Mouse (Mus musculus) midbrain, embryonic 13.5 days (tissue): Measurements from ENCODE around the gene Iqgap2. TPM values are rescaled to one million over a fixed set of nuclear protein-coding genes. Genes with fewer than 3 reads are reported as not detected.

Experiments
- ATAC-seq: fragments of 200-750 bp; cut with Nextera tagmentation; 2 replicates; pipeline ENCODE4 v1.8.0; 2017; ENCODE audit warnings: mild to moderate bottlenecking, moderate TSS enrichment, moderate library complexity
- H3K27ac ChIP-seq: fragments of 300-500 bp; sonication (generic); 2 replicates; pipeline ENCODE4 v1.5.1; 2015; ENCODE audit warnings: inconsistent platforms, mild to moderate bottlenecking, moderate library complexity
- H3K27me3 ChIP-seq: fragments of 300-500 bp; sonication (generic); 2 replicates; pipeline ENCODE4 v1.6.1; 2015; ENCODE audit warnings: mild to moderate bottlenecking, inconsistent platforms
- H3K36me3 ChIP-seq: fragments of 300-500 bp; sonication (generic); 2 replicates; pipeline ENCODE4 v1.6.1; 2015; ENCODE audit warnings: mild to moderate bottlenecking, inconsistent platforms
- H3K4me1 ChIP-seq: fragments of 300-500 bp; sonication (generic); replicated peaks from 2 replicates; pipeline ENCODE4 v1.6.1; 2015; ENCODE audit warnings: inconsistent platforms
- H3K4me2 ChIP-seq: fragments of 300-500 bp; sonication (generic); replicated peaks from 2 replicates; pipeline ENCODE4 v1.6.1; 2015; ENCODE audit warnings: moderate library complexity, mild to moderate bottlenecking, inconsistent platforms
- H3K4me3 ChIP-seq: fragments of 300-500 bp; sonication (generic); replicated peaks from 2 replicates; pipeline ENCODE4 v1.5.1; 2015; ENCODE audit warnings: mild to moderate bottlenecking, inconsistent platforms
- H3K9ac ChIP-seq: fragments of 300-500 bp; sonication (generic); replicated peaks from 2 replicates; pipeline ENCODE4 v1.6.1; 2015; ENCODE audit warnings: mild to moderate bottlenecking, inconsistent platforms
- H3K9me3 ChIP-seq: fragments of 300-500 bp; sonication (generic); 2 replicates; pipeline ENCODE4 v1.6.1; 2016; ENCODE audit warnings: mild to moderate bottlenecking, inconsistent platforms
- WGBS: fragments of 180-500 bp; shearing (Covaris S2); methylation state at CpG from one replicate; pipeline ENCODE4 v1.1.7; 2015; 5-methylcytosine and 5-hydroxymethylcytosine counted together
- polyA plus RNA-seq: library from polyadenylated mRNA; unstranded; fragments of >200 nt; fragmentation: Nextera tagmentation; extraction: Ambion mirVana; gene quantifications from 2 replicates; pipeline ENCODE4 v1.2.1, GENCODE M21; 2015

Gene Iqgap2
- polyA plus RNA-seq, 1 experiment from 2014 or later, result 7.4 TPM

- Histone ChIP-seq H3K9me3 (no peaks in the 10 kb centered on the region), H3K9ac (no peak overlapping the region), H3K4me3 (no peak overlapping the region), H3K4me1 (no peaks in the 10 kb centered on the region), H3K4me2 (no peak overlapping the region), H3K27ac (no peak overlapping the region), H3K36me3 (no peaks in the 10 kb centered on the region), H3K27me3 (no peaks in the 10 kb centered on the region)
- WGBS, result 91% methylated on average over 10 of the region's 10 CpGs
- no peak for ATAC-seq
Measured at GRCm38 (mm10) chr13:95843411-95844026, 48.2 kb downstream of the Iqgap2 start.

GRCm38 (mm10) chr13:95842803-95843202 lies 48.9 kb downstream of the Iqgap2 start:
- Histone ChIP-seq H3K4me3 (no peak overlapping the region), H3K4me2 (no peak overlapping the region), H3K27ac (no peak overlapping the region), H3K27me3 (no peaks in the 10 kb centered on the region), H3K4me1 (no peaks in the 10 kb centered on the region), H3K9me3 (no peaks in the 10 kb centered on the region), H3K9ac (no peak overlapping the region), H3K36me3 (no peaks in the 10 kb centered on the region)
- WGBS, result 90% methylated on average over 7 of the region's 7 CpGs
- ATAC-seq, result no peak

- H3K36me3 ChIP-seq, result no peaks in the 10 kb centered on the region
- H3K9me3 ChIP-seq, result no peaks in the 10 kb centered on the region
- H3K4me2 ChIP-seq, result no peak overlapping the region
- H3K9ac ChIP-seq, result no peak overlapping the region
- no peaks in the 10 kb centered on the region for H3K27me3 ChIP-seq
- H3K4me3 ChIP-seq, result no peak overlapping the region
- no peak overlapping the region for H3K27ac ChIP-seq
- 92% methylated on average over 1 of the region's 1 CpGs for WGBS
- no peak for ATAC-seq
- no peaks in the 10 kb centered on the region for H3K4me1 ChIP-seq
Measured at GRCm38 (mm10) chr13:95841946-95842345, 49.8 kb downstream of the Iqgap2 start.

GRCm38 (mm10) chr13:95836944-95837343 lies 54.8 kb downstream of the Iqgap2 start:
- 97% methylated on average over 3 of the region's 3 CpGs for WGBS
- H3K4me2 ChIP-seq, result no peak overlapping the region
- peaks cover 9% of the 10 kb centered on the region; the same call in 1 of the 2 replicates for H3K4me1 ChIP-seq
- H3K36me3 ChIP-seq, result peaks cover 4% of the 10 kb centered on the region; the same call in 1 of the 2 replicates
- no peak overlapping the region for H3K27ac ChIP-seq
- no peak overlapping the region for H3K9ac ChIP-seq
- H3K27me3 ChIP-seq, result no peaks in the 10 kb centered on the region
- no peaks in the 10 kb centered on the region for H3K9me3 ChIP-seq
- no peak overlapping the region for H3K4me3 ChIP-seq
- no peak for ATAC-seq

- no peak overlapping the region for H3K4me2 ChIP-seq
- peaks cover 9% of the 10 kb centered on the region; the same call in 1 of the 2 replicates for H3K4me1 ChIP-seq
- ATAC-seq, result no peak
- H3K27me3 ChIP-seq, result no peaks in the 10 kb centered on the region
- no peaks in the 10 kb centered on the region for H3K9me3 ChIP-seq
- H3K9ac ChIP-seq, result no peak overlapping the region
- no peak overlapping the region for H3K4me3 ChIP-seq
- H3K36me3 ChIP-seq, result peaks cover 4% of the 10 kb centered on the region; the same call in 1 of the 2 replicates
- H3K27ac ChIP-seq, result no peak overlapping the region
- 88% methylated on average over 6 of the region's 6 CpGs for WGBS
Measured at GRCm38 (mm10) chr13:95833473-95833872, 58.2 kb downstream of the Iqgap2 start.

GRCm38 (mm10) chr13:95832712-95833111 lies 59.0 kb downstream of the Iqgap2 start:
- ATAC-seq, result no peak
- H3K4me3 ChIP-seq, result no peak overlapping the region
- H3K9me3 ChIP-seq, result no peaks in the 10 kb centered on the region
- H3K27me3 ChIP-seq, result no peaks in the 10 kb centered on the region
- H3K4me2 ChIP-seq, result no peak overlapping the region
- no peak overlapping the region for H3K27ac ChIP-seq
- H3K36me3 ChIP-seq, result peaks cover 4% of the 10 kb centered on the region; the same call in 1 of the 2 replicates
- peaks cover 9% of the 10 kb centered on the region; the same call in 1 of the 2 replicates for H3K4me1 ChIP-seq
- H3K9ac ChIP-seq, result no peak overlapping the region
- WGBS, result 16% methylated on average over 3 of the region's 3 CpGs

GRCm38 (mm10) chr13:95831760-95832159 lies 60.0 kb downstream of the Iqgap2 start:
- ATAC-seq, result no peak
- H3K27ac ChIP-seq, result no peak overlapping the region
- no peaks in the 10 kb centered on the region for H3K9me3 ChIP-seq
- no peak overlapping the region for H3K4me2 ChIP-seq
- no peak overlapping the region for H3K9ac ChIP-seq
- H3K27me3 ChIP-seq, result no peaks in the 10 kb centered on the region
- peaks cover 9% of the 10 kb centered on the region; the same call in 1 of the 2 replicates for H3K4me1 ChIP-seq
- peaks cover 4% of the 10 kb centered on the region; the same call in 1 of the 2 replicates for H3K36me3 ChIP-seq
- H3K4me3 ChIP-seq, result no peak overlapping the region

GRCm38 (mm10) chr13:95829431-95830171 lies 62.1 kb downstream of the Iqgap2 start:
- H3K4me2 ChIP-seq, result no peak overlapping the region
- peaks cover 4% of the 10 kb centered on the region; the same call in 1 of the 2 replicates for H3K36me3 ChIP-seq
- peaks cover 9% of the 10 kb centered on the region; the same call in 1 of the 2 replicates for H3K4me1 ChIP-seq
- H3K9ac ChIP-seq, result no peak overlapping the region
- ATAC-seq, result no peak
- no peak overlapping the region for H3K4me3 ChIP-seq
- no peak overlapping the region for H3K27ac ChIP-seq
- H3K9me3 ChIP-seq, result no peaks in the 10 kb centered on the region
- 94% methylated on average over 7 of the region's 7 CpGs for WGBS
- H3K27me3 ChIP-seq, result no peaks in the 10 kb centered on the region

GRCm38 (mm10) chr13:95828616-95829015 lies 63.1 kb downstream of the Iqgap2 start:
- no peak for ATAC-seq
- no peak overlapping the region for H3K4me3 ChIP-seq
- no peak overlapping the region for H3K4me2 ChIP-seq
- no peaks in the 10 kb centered on the region for H3K9me3 ChIP-seq
- H3K36me3 ChIP-seq, result no peaks in the 10 kb centered on the region
- peaks cover 9% of the 10 kb centered on the region; the same call in 1 of the 2 replicates for H3K4me1 ChIP-seq
- H3K9ac ChIP-seq, result no peak overlapping the region
- H3K27ac ChIP-seq, result no peak overlapping the region
- 83% methylated on average over 5 of the region's 5 CpGs for WGBS
- no peaks in the 10 kb centered on the region for H3K27me3 ChIP-seq

- 86% methylated on average over 6 of the region's 6 CpGs for WGBS
- H3K9me3 ChIP-seq, result no peaks in the 10 kb centered on the region
- H3K27ac ChIP-seq, result no peak overlapping the region
- no peak for ATAC-seq
- H3K27me3 ChIP-seq, result no peaks in the 10 kb centered on the region
- H3K36me3 ChIP-seq, result no peaks in the 10 kb centered on the region
- H3K4me2 ChIP-seq, result no peak overlapping the region
- no peak overlapping the region for H3K9ac ChIP-seq
- peaks cover 7% of the 10 kb centered on the region; the same call in 1 of the 2 replicates for H3K4me1 ChIP-seq
- H3K4me3 ChIP-seq, result no peak overlapping the region
Measured at GRCm38 (mm10) chr13:95826178-95826577, 65.5 kb downstream of the Iqgap2 start.

- H3K4me2 ChIP-seq, result no peak overlapping the region
- no peak for ATAC-seq
- H3K4me3 ChIP-seq, result no peak overlapping the region
- no peak overlapping the region for H3K27ac ChIP-seq
- peaks cover 7% of the 10 kb centered on the region; the same call in 1 of the 2 replicates for H3K4me1 ChIP-seq
- H3K9ac ChIP-seq, result no peak overlapping the region
- H3K9me3 ChIP-seq, result no peaks in the 10 kb centered on the region
- no peaks in the 10 kb centered on the region for H3K27me3 ChIP-seq
- H3K36me3 ChIP-seq, result no peaks in the 10 kb centered on the region
- 64% methylated on average over 6 of the region's 6 CpGs for WGBS
Measured at GRCm38 (mm10) chr13:95822918-95823317, 68.8 kb downstream of the Iqgap2 start.

- H3K27ac ChIP-seq, result no peak overlapping the region
- WGBS, result 85% methylated on average over 9 of the region's 9 CpGs
- no peak overlapping the region for H3K4me2 ChIP-seq
- peaks cover 7% of the 10 kb centered on the region; the same call in 1 of the 2 replicates for H3K4me1 ChIP-seq
- no peaks in the 10 kb centered on the region for H3K9me3 ChIP-seq
- H3K4me3 ChIP-seq, result no peak overlapping the region
- no peak overlapping the region for H3K9ac ChIP-seq
- no peaks in the 10 kb centered on the region for H3K27me3 ChIP-seq
- H3K36me3 ChIP-seq, result no peaks in the 10 kb centered on the region
- ATAC-seq, result no peak
Measured at GRCm38 (mm10) chr13:95820071-95820470, 71.7 kb downstream of the Iqgap2 start.
